Mouse (Mus musculus) Patski (cell line): ENCODE data around the gene Dpy19l3. TPM values are rescaled to one million over a fixed set of nuclear protein-coding genes. Genes with fewer than 3 reads are reported as not detected.

Experiments used
- ATAC-seq: fragments of 100-300 bp; one replicate; pipeline ENCODE4 v1.8.0; 2021
- CTCF ChIA-PET: fragments of 350-600 bp; sonication (Branson Sonifier 250); formaldehyde crosslinking; loops from one replicate; lab custom pipeline; 2022; ENCODE audit warnings: inconsistent platforms; lab: Charles Lee
- POLR2A ChIA-PET: fragments of 350-600 bp; sonication (Branson Sonifier 250); formaldehyde crosslinking; loops from one replicate; lab custom pipeline; 2022; ENCODE audit warnings: antibody characterized with exemption, inconsistent platforms; lab: Charles Lee
- DNase-seq: peaks from one replicate; pipeline ENCODE4 v3.0.0-alpha.2; 2011; ENCODE audit warnings: low read depth, low spot score
- H3K27me3 ChIP-seq: fragments of 371-371 bp; one replicate; pipeline ENCODE4 v1.5.1; 2021
- CTCF ChIP-seq: fragments of 100-300 bp; IDR thresholded peaks from one replicate; pipeline ENCODE4 v1.5.1; 2021
- in situ Hi-C: fragments of 300-500 bp; cut with MboI; formaldehyde crosslinking; loops from 3 replicates; pipeline ENCODE4 v1.11.1; 2018; ENCODE audit warnings: low pct_unique_long_range_greater_than_20kb, mixed read lengths
- polyA plus RNA-seq: library from polyadenylated mRNA; unstranded; gene quantifications from one replicate; pipeline ENCODE4 v1.2.3, GENCODE M21; 2021

The Dpy19l3 gene
- polyA plus RNA-seq, 1 experiment from 2014 or later: 28.4 TPM

DNA sequence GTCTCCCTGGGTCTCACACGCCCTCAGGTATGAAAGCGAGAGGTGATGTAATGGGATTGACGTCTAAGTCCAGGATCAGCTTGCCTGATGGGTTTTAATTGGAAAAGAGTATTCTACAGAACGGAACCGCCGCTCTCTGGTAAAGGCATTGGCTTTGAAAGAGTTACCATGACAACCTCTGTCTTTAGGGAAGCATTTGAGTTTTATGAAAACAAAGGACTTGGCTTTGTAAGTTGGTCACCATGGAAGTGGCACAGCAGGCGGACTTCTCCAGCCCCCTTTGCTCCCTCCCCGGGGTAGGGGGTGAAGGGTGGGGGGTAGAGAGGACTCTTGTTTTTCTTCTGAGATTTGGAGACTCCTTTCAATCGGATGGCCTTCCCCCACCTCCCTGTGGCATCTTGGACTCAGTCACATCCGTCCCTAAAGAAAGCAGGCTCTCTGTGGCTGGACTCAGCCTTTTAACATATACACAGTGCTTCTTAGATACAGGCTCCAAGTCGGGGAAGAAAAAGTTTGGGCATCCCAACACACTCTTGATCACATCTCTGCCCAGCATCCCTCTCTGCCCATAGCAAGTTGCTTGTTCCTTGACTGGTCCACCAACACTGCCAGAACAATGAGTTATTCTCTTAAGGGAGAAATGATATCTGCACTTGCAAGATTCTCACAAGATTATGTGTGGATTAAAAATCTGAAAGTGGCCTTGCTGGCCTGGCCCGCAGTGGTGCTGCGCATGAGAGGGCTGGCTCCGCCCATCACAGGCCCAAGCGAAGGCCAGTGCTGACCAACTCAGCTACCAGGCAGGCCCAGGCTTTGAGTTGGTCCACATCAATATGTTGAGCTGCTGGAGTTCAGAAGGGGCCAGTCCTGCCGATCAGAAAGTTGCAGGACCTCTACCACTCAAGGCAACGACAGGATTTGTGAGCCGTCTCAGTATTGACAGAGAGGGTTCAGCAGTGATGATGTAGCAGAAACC is 85.9 kb downstream of the Dpy19l3 start:
- ChIA-PET POLR2A (no interaction called here), CTCF (no interaction called here)
- in situ Hi-C loops: no loop called here
- no peak for TF ChIP-seq CTCF
- DNase-seq: no peak
- no peak for ATAC-seq
- peaks cover 3% of the 10 kb centered on the region for H3K27me3 ChIP-seq

- no peak for TF ChIP-seq CTCF
- POLR2A ChIA-PET: interaction anchor here (0.6 kb wide), 1 partner anchor 627 kb away, joined by 3 read pairs; no protein-coding TSS in a partner anchor
- ATAC-seq (no peak), DNase-seq (no peak)
- CTCF ChIA-PET: interaction anchor here (1.1 kb wide), 1 partner anchor 23 kb away, joined by 3 read pairs; no protein-coding TSS in a partner anchor
- in situ Hi-C loops: no loop called here
- peaks cover 6% of the 10 kb centered on the region for H3K27me3 ChIP-seq
Measured at GRCm38 (mm10) chr7:35663790-35664376, 90.4 kb downstream of the Dpy19l3 start.

GRCm38 (mm10) chr7:35659173-35659572 is 95.1 kb downstream of the Dpy19l3 start:
- in situ Hi-C loops: no loop called here
- ChIA-PET POLR2A (interaction anchor here (0.6 kb wide), 1 partner anchor 86 kb away, joined by 3 read pairs; no protein-coding TSS in a partner anchor), CTCF (interaction anchor here (0.9 to 1.5 kb wide), 6 partner anchors 11 to 113 kb away, joined by 3 to 8 read pairs (median 4); no protein-coding TSS in a partner anchor)
- ATAC-seq (no peak), DNase-seq (no peak)
- TF ChIP-seq CTCF: peak; percentile 82
- H3K27me3 ChIP-seq: peaks cover 16% of the 10 kb centered on the region

- TF ChIP-seq CTCF: no peak
- DNase-seq: no peak
- in situ Hi-C loops: no loop called here
- no peak for ATAC-seq
- CTCF ChIA-PET: interaction anchor here (1.4 kb wide), 1 partner anchor 49 kb away, joined by 4 read pairs; no protein-coding TSS in a partner anchor
- POLR2A ChIA-PET: no interaction called here
- H3K27me3 ChIP-seq: peaks cover 16% of the 10 kb centered on the region
Measured at GRCm38 (mm10) chr7:35657829-35658228, 96.4 kb downstream of the Dpy19l3 start.

DNA sequence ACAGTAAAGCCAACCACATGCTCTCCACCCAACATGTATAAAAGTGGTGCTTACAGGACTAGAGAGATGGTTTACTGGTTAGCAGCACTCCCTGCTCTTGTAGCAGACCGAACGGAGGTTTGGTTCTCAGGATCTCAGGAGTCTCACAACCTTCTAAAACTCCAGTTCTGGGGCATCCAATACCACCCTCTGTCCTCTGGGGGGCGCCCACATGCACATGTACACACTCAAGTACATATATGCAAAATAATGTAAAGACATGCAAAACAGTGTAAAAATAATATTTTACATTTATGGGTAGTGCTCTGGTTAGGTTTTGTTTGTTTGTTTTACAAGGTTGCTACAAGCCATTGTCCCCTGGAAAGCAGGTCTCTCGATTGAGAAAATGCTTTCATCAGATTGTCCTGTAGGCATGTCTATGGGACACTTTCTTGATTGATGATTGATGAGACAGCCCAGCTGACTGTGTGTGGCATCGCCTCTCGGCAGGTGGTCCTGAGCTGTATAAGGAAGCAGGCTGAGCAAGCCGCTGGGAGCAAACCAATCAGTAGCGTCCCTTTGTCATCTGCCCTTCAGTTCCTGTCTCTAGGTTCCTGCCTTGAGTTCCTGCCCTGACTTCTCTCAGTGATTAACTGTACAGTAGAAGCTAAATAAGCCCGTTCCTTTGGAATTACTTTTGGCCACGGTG is 102.5 kb downstream of the Dpy19l3 start:
- no peak for DNase-seq
- TF ChIP-seq CTCF: no peak
- in situ Hi-C loops: no loop called here
- H3K27me3 ChIP-seq: peaks cover 10% of the 10 kb centered on the region
- ChIA-PET POLR2A (no interaction called here), CTCF (no interaction called here)
- no peak for ATAC-seq

DNA sequence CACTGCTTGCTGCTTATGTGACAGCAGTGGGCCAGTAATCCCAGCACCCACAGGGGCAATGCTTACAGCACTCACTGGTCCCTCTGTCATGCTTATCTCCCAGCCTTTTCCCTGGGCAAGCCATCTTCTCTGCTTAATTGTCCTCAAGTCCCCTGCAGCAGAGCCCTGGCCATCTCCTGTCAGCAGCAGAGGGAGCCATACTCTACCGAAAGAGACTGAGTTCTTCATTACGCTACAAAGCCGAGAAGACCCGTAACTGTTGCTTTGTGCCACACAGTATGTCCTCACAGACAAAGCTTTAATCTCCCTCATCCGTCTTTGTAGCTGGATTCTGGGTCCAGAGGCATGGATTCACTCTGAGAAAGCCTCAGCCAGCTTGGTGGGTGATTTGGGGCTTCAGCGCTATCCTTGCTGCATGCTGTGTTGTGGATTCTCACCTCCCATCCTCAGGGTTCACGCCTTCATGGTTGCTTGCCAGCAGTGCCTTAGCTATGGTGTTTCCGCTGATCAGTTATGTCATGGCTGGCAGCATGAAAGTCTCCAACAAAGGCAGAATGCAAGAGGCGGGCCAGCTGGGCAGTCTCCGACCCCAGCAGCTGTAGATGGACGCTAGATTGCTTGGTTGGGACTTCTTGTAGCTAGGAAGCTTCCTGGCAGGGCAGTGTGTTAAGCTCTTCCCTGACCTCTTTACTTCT is 103.4 kb downstream of the Dpy19l3 start:
- TF ChIP-seq CTCF: no peak
- in situ Hi-C loops: no loop called here
- POLR2A ChIA-PET: interaction anchor here (0.6 kb wide), 1 partner anchor 26 kb away, joined by 3 read pairs; no protein-coding TSS in a partner anchor
- DNase-seq (no peak), ATAC-seq (no peak)
- CTCF ChIA-PET: no interaction called here
- H3K27me3 ChIP-seq: peaks cover 7% of the 10 kb centered on the region

DNA sequence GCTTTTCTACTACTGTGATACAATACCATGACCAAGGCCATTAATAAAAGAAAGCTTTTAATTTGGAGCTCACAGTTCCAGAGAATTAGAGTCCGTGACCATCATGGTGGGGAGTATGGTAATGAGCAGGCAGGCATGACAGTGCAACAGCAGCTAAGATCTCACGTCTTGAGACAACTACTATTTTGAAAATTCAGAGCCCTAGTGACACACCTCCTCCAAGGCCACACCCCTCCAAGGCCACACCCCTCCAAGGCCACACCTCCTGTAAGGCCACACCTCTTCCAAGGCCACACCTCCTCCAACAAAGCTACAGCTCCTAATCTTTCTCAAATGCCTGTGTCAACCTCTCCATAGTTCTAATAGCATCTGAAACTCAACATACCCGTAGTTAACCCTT is 105.2 kb downstream of the Dpy19l3 start:
- ChIA-PET CTCF (interaction anchor here (0.7 to 1.3 kb wide), 3 partner anchors 10 to 1711 kb away, joined by 3 to 4 read pairs (median 3); no protein-coding TSS in a partner anchor), POLR2A (interaction anchor here (0.5 to 0.8 kb wide), 2 partner anchors 87 to 1428 kb away, joined by 3 read pairs; no protein-coding TSS in a partner anchor)
- TF ChIP-seq CTCF: no peak
- H3K27me3 ChIP-seq: peaks cover 3% of the 10 kb centered on the region
- in situ Hi-C loops: no loop called here
- ATAC-seq (peak; percentile 29), DNase-seq (no peak)

DNA sequence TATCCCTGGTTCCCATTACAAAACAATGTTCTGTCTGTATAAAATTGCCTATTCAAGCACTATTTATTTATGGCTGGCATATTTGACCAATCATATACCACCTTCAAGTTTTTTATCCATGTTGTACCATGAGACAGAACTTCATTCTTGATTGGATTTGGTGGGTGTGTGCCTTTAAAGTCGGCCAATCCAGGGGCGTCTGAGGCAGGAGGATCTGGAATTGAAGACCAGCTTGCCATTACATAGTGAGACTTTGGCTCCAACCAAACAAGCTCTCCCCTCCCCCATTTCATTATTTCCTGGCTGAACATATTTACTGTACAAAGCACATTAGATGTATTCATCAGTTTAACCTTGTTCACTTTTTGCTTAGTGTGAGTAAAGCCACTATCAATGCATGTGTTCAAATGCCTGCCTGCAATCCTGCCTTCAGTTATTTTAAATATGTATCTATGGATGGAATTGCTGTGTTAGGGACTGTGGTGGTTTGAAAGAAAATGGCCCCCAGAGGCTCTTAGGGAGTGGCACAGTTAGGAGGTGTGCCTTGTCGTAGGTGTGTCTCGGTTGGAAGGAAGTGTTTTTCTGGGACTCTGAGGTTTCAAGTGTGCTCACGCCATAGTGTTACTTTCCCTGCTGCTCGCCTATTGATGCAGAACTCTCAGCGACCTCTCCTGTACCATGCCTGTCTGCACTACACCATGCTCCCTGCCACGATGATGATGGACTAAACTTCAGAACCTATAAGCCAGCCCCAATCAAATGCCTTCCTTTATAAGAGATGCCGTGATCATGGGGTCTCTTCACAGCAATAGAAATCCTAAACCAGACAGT is 105.8 kb downstream of the Dpy19l3 start:
- ATAC-seq: no peak
- DNase-seq: no peak
- ChIA-PET POLR2A (interaction anchor here (0.8 kb wide), 1 partner anchor 88 kb away, joined by 3 read pairs; no protein-coding TSS in a partner anchor), CTCF (interaction anchor here (0.7 to 1.3 kb wide), 3 partner anchors 11 to 1712 kb away, joined by 3 to 4 read pairs (median 3); no protein-coding TSS in a partner anchor)
- TF ChIP-seq CTCF: no peak
- in situ Hi-C loops: no loop called here
- H3K27me3 ChIP-seq: peaks cover 3% of the 10 kb centered on the region
